Mouse (Mus musculus): ENCODE measurements at regions not wholly inside any gene's neighbourhood (a gene's known extent, or its start where the extent isn't known, plus 50 kb on each side); places are given as distances from the start of the nearest gene placed in this dataset.

DNA sequence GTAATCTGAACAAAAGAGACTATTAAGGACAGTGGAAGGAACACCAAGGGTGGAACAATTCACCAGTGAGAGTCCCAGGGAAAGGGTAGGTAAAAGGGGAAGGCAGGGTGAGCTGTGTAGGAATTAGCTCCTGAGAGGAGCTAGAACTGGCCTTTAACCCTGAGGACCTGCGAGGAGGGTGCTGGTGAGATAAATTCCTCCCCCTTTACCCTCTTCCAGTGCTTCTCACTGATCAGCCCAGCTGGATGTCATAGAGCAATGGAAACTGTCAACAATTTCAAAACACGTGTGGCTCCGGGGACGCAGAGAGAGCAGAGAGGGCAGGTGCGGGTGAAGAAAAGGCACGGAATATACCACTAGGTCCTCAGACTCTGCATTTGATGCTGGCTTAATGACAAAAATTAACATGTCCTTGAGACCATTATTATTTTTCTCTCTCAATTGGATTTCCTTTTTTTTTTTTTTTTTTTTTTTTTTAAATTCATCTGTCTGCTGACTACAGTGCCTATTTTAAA is 107.7 kb upstream of the Spats2l start:
- TF ChIP-seq POLR2A (IDR thresholded peaks at IDR 0.05; ENCODE audit: low read depth, low read length): no peak
- no peak for TF ChIP-seq CTCF (IDR thresholded peaks at IDR 0.05; ENCODE audit: extremely low read depth, insufficient read depth, insufficient read length, insufficient replicate concordance)

All from spleen, adult 2 months (tissue).